Mouse (Mus musculus) fibroblast of lung, adult 2 months (primary cell): ENCODE measurements around the gene Sdf2l1.

Source experiments
- DNase-seq: peaks from one replicate; pipeline ENCODE4 v3.0.0-alpha.2; 2011; ENCODE audit warnings: low read depth

The Sdf2l1 gene

DNA sequence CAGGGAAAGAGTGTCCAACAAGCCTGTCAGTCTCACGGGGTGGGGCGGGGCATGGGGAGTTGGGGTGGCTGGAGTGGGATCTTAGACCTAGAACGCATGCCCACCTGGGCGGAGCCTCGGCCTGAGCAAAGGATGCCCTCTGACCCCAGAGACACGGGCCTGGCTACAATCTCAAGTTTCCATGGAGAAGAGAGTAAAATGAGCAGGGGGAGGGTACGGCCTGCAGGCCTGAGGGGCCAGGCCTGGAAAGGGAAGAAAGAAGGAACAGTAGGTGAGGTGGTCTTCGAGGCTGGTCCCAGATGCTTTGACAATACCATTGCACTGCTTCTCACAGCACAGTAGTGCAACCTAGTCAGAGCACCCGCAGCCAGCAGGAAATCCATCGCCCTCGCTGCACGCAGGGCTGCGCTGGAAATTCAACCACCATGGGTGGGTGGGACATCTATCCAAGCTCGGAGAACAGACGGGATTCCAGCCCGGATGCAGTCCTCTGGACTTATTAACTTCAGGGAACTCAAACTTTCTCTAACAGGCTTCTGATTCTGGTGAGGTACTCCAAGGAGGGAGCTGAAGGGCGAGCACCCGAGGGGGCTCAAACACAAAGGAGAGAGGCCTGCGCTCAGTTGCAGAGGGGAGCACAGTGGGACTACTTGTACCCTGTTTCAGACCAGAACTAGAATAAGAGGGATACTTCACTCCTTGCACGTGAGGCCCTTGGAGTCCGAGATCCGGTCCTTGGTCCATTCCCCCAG is 7.9 kb downstream of the Sdf2l1 start:
- DNase-seq, result no peak

DNA sequence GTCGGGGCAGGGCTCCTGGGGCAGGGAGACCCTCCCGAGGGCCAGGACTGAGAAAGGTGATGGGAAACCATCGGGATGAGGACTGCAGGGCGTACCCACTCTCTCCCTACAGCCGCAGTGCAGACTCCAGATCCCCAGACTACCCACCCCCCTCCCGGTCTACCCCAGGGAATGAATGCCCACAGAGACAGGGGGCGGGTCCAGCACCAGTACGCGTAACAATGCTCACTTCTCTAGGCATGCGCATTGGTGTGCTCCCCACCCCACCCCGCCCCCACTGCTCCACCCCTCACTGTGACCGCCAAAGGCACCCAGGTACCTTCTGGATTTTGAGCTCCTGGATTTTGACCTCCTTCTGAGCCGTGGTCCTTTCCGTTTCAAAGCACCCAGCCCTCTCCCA is 10.6 kb downstream of the Sdf2l1 start:
- DNase-seq, result no peak

DNA sequence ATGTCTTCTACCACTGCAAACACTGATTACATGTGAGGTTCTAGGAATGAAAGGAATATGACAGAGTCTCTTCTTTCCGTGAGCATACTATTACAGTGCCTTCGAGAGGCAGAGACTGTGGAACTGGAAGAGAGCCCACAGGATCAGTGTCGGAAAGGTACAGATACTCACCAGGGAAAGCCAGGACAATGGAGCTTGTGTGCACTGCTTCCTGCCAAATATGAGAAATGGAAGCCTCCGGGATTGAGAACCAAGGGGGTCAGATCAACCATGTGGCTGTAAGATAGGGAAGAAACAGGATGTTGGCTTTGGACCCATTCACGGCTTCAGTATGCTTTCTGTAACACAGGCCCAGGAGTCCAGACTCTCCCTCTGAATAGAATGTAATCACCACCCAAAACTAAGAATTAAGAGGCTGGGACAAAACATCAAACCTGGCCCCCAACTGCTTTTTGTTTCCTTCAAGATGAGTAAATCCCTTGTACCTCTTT is 14.8 kb downstream of the Sdf2l1 start:
- DNase-seq, result no peak

DNA sequence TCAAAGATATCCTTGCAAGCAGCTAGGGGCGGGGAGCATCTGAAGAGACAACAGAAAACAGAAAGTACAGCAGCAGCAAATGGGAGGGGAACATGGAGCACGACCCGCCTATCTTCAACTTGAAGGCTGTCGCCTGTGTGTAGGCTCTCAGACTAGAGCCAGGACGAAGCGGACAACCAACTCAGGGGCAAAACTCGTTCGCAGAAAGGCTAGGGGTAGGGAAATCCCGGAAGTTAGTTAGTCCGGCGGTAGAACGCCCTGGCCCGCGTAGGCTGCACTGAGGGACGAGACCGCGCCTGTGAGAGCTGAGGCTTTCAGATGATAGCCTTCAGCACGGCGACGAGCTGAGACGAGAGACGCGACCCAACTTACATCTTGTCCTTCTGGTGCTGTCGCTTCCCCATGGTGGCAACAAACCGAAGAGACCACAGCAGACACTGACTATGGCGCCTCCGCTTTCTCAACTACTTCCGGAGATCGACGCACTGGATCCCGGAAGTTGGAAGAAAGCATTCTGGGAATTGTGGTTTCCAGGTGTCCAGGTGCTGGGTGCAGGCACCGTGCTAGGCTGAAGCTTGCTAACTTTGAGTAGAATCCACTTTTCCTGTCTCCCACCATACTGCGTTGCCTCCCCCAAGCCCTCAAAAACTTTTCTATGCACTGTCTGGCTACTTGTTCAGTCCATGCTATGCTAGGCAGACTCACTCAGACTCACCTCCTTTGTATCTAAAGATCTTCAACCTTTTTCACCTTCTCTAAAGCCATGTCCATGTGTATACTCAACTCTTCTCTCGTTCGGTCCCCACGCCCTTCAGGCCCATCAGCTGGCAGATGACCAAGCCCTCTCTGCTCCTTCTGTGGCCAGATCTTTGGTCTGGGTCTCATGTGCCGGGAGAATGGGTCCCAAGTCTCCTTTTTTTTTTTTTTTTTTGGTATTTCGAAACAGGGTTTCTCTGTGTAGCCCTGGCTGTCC is 21.1 kb downstream of the Sdf2l1 start, which contains the start of gene Ppil2:
Ppil2 (minus strand) TSS at position 487 of the 973 bp plus-strand sequence.
- DNase-seq, result peak; percentile 46

DNA sequence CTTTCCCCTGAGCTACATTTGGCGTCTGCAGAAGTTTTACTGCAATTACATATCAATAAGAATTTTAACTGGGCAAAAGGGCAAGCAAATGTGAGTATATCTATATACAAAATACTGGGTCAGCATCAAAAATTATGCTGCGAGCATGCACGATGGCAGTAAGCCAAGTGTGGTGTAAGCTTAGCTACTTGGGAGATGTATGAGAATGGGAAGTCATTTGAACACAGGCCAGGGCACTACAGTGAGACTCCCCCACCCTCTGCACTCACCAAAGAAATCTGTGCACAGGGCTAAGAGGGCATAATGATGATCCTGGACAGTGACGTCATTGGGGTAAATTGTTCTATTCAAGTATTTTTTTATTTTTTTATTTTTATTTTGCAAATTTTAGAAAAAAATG is 27.6 kb downstream of the Sdf2l1 start:
- no peak for DNase-seq

DNA sequence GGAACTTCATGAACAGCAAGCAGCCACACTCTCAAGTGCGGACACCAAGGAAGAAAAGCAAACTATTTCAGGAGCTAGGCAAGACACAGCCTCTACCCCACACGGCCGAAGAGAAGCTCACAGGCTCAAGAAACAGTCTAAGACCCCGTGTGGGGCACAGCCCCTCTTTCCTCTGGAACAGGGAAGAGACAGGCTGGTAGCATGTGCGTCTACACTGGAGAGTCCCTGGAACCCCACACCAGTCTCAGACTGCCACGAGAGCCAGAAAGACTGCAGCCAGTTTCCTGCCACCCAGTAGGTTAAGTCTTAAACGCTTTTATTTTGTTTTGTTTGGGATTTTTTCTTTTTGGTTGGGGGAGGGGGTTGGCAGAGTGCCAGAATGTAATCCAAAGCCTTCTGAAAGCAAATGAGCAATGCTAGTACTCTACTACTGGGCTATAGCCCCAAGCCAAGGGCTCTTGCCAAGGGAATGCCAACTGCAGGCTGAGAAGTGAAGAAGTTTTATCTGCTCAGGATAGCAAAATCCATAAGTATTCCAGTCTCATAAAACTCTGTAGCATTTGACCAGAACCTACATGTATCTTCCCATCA is 29.5 kb downstream of the Sdf2l1 start:
- DNase-seq, result no peak

DNA sequence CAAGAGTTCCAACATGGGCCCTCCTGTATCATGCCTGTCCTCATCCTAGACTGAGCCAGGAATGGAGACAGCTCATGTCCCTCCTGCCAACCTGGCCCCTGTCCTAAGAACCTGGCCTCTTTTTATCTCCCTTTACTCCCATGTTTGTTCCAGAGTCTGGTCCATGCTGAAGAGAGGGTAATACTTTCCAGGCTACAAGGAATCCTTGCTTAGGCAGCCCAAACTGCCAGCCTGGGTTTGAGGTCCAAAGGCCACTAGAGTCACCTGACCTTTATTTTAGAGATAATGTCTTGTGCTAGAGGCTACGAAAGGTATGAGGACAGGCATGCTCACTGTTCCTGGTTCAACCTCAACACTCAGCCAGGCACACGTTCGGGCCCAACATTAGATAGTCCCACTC is 35.2 kb downstream of the Sdf2l1 start:
- no peak for DNase-seq

DNA sequence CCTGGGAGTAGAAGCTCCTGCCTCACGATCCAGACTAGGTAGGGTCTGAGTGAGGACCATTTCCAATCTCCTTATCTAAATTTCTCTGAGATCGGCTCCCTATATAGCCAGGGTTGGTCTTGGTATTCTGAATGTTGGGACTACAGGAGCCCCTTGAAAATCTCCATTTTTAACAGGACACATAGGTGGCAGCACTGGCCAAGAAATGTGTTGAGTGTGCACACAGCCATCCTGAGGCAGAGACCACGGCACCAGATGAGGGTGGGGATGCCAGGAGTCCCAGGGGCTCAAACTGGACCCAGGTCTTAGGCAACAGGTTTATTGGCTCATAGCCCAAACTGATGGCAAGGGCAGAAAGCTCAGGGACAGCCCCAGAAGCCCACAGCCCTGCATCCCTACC is 43.8 kb downstream of the Sdf2l1 start:
- no peak for DNase-seq

DNA sequence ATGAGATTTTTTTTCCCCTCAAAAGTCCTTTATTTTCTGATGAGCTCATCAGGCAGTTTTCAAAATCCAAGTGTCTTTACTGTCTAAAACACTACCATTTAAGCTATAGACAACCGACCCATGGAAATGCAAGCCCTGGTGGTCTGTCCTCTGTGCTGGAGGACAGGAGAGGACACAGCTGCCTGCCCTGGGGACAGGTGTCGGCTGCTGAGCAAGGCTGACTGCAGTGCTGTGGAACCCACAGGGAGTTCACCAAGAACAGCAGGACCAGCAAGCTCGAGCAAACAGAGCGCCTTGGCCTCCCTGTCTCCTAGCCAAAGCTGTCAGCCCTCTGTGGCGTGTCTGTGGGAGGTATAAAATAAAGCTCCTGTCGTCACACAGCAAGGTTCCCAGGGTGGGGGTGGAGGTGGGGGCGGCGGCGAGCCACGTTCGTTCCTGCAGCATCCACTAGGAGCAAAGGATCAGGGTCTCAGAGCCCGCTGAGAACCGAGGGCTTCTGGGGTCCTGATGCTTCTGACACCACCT is 45.5 kb downstream of the Sdf2l1 start:
- DNase-seq, result no peak

DNA sequence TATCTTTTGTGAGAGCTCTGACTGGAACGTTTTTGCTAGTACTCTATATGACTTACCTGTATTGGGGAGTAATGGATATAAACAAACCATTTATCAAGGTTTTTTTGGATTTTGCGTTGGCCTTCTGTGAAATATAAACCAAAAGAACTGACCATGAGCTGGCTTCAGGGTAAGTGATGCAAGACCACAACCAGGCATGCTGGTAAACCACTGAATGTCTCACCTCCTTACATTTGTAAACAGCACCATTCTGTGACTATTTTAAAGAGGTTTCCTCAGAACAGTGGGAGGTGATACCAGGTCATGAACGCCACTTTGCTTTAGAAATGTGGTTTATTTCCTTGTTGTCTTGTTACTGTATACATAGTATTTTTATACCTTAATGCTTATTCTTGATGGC is 45.9 kb downstream of the Sdf2l1 start:
- no peak for DNase-seq

DNA sequence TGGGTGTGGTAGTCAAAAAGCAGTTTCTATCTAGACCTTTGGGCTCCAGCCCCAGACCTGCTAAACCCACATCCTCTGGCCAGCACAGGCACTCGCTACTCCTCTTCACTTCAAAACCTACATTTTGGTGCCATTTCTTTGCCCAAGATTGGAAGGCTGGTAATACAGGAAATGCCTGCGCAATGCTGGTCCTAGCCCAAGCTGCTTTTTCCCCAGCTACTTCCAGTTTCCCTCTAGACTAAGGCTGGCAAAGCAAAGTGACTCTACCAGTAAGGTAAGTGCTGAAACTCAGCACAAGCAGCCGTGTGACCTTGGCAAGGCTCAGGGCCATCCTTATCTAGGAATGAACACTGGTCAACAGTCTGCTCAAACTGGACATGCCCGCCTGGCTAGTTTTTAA is 46.5 kb downstream of the Sdf2l1 start:
- DNase-seq, result no peak

DNA sequence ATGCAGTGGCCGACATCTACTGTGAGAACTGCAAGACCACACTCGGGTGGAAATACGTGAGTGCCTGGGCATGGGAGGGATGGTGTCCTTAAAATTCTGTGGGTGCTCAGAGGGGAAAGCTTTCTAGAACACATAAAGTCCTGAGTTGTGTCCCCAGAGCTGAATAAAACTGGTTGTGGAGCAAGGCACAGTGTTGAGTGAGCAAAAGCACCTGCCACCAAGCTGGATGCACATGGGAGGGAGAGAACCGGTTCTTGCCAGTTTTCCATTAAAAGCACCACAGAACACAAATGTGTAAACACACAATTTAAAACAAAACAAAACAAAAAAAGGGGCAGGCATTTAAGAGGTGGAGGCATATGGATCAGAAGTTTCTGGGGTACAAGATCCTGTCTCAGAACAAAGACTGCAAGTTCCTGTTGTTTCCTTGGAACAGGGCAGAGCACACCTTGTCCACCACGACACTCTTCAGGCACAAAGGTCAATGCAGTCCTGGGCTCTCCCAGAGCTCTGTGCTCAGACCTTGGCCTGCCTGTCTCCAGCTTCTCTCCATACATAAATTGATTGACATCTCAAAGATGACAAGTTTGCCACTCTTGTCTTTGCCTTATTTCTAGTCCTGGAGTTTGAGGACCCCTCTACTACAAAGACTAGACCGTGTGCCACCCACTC is 49.9 kb downstream of the Sdf2l1 start:
- no peak for DNase-seq
